Mouse (Mus musculus): Measurements from ENCODE around the gene Krtap14. TPM values are rescaled to one million over a fixed set of nuclear protein-coding genes. Genes with fewer than 3 reads are reported as not detected.

The Krtap14 gene
- not detected in 2 replicates for polyA plus RNA-seq (2016; fragmentation: Nextera tagmentation; extraction: Ambion mirVana)

DNA sequence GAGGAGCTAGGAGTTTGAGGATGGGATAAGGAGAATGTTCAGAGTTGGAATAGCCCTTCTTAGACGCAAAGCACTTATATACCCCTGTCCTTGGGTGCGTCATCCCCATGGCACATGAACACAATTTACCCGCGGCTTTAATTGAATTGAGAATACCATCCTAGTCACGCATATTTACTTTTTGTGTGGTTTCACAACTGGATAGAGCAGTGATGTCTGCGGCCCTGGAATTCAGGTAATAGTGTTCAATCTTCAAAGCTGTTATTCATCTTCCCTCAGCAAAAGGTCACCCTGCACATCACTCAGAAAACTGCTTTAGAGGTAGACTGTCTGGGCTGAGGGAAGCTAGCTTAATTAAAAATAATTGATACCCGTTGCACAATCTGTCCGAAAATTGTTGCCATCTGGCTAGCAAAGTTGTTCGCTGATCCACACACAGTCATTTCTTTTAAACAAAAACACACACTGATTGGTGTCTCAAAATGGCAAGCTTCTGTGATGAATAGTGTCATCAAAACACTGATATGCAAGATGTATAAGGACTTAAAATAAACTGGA lies at the start of gene Krtap14:
Gene Krtap14 (minus strand): TSS at position 51 of the 558 bp plus-strand sequence.
- H3K4me3 ChIP-seq, result no peak within 1 kb of the TSS
- no peaks in the 10 kb centered on the region for H3K27me3 ChIP-seq (replicated peaks)
- H3K36me3 ChIP-seq, result no peaks in the 10 kb centered on the region
- WGBS, result 73% methylated on average over 9 of the region's 9 CpGs
- H3K4me1 ChIP-seq, result no peaks in the 10 kb centered on the region
- H3K9me3 ChIP-seq, result no peaks in the 10 kb centered on the region
- H3K4me2 ChIP-seq (replicated peaks), result no peak within 1 kb of the TSS
- peak; percentile 43; the same call in 1 of the 2 replicates for ATAC-seq (ENCODE audit: low FRiP score, low read depth)
- no peak within 1 kb of the TSS for H3K9ac ChIP-seq
- no peak within 1 kb of the TSS for H3K27ac ChIP-seq

DNA sequence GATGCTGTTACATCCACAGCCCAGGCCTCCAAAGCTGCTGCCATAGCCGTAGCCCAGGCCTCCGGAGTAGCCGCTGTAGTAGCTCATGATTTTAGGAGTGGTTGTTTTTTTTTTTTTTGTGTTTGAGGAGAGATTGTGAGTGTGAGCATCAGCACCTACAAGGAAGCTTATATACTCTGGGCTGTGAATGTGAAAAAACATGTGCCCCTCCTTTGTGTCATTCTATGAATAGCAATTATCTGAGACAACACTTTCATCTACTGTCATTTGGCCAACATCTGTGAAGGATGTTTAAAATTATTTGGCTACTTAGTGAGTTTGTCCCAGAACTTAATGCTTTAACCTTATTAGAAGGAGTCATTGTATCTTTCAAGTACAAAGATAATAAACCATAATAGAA lies 48.2 kb upstream of the Krtap14 start, which contains the start of gene Krtap19-2:
Gene Krtap19-2 (minus strand): TSS at position 101 of the 400 bp plus-strand sequence.
- Histone ChIP-seq H3K36me3 (no peaks in the 10 kb centered on the region), H3K4me1 (no peaks in the 10 kb centered on the region), H3K4me2 (replicated peaks) (no peak within 1 kb of the TSS), H3K27me3 (replicated peaks) (no peaks in the 10 kb centered on the region), H3K4me3 (no peak within 1 kb of the TSS), H3K9me3 (no peaks in the 10 kb centered on the region), H3K27ac (no peak within 1 kb of the TSS), H3K9ac (no peak within 1 kb of the TSS)
- WGBS, result 97% methylated on average over 3 of the region's 3 CpGs
- no peak for ATAC-seq (ENCODE audit: low FRiP score, low read depth)

DNA sequence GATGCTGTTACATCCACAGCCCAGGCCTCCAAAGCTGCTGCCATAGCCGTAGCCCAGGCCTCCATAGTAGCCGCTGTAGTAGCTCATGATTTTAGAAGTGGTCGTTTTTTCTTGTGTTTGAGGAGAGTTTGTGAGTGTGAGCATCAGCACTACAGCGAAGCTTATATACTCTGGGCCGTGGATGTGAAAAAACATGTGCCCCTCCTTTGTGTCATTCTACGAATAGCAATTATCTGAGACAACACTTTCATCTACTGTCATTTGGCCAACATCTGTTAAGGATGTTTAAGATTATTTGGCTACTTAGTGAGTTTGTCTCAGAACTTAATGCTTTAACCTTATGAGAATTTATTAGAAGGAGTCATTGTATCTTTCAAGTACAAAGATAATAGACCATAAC lies 43.4 kb upstream of the Krtap14 start, which contains the start of gene Krtap19-1:
Gene Krtap19-1 (minus strand): TSS at position 101 of the 400 bp plus-strand sequence.
- Histone ChIP-seq H3K9ac (no peak within 1 kb of the TSS), H3K9me3 (no peaks in the 10 kb centered on the region), H3K4me1 (no peaks in the 10 kb centered on the region), H3K36me3 (no peaks in the 10 kb centered on the region), H3K4me3 (no peak within 1 kb of the TSS), H3K27me3 (replicated peaks) (no peaks in the 10 kb centered on the region), H3K4me2 (replicated peaks) (no peak within 1 kb of the TSS), H3K27ac (no peak within 1 kb of the TSS)
- no peak for ATAC-seq (ENCODE audit: low FRiP score, low read depth)
- 89% methylated on average over 6 of the region's 6 CpGs for WGBS

DNA sequence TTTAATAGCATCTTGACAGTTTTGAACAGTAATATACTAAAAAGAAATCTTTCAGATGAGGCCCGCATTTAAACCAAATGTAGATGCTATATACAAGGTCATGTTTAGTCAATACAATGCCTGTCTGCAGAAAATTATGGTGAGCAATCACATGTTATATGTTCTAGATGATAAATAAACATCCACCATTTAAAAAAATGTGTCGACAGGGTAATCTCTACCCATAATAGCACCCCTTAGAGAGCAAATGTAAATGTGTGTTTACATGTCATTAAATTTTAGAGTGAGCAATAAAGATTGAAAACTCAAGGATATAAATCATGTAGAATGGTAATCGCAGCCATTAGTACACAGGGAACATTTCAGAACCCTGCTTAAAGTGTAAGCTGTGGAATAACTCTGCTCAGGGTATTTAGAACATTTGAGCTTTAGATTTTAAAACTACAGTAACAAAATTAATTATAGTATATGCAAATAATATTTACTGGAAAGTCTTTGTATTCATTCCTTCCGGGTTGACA lies 39.0 kb upstream of the Krtap14 start:
- Histone ChIP-seq H3K4me2 (replicated peaks) (no peak overlapping the region), H3K4me1 (no peaks in the 10 kb centered on the region), H3K27ac (no peak overlapping the region), H3K4me3 (no peak overlapping the region), H3K27me3 (replicated peaks) (no peaks in the 10 kb centered on the region), H3K9me3 (no peaks in the 10 kb centered on the region), H3K36me3 (no peaks in the 10 kb centered on the region), H3K9ac (no peak overlapping the region)
- ATAC-seq (ENCODE audit: low FRiP score, low read depth), result 0 out of 2 replicates have a peak, but pooled peaks have one; percentile 58
- 72% methylated on average over 4 of the region's 4 CpGs for WGBS

DNA sequence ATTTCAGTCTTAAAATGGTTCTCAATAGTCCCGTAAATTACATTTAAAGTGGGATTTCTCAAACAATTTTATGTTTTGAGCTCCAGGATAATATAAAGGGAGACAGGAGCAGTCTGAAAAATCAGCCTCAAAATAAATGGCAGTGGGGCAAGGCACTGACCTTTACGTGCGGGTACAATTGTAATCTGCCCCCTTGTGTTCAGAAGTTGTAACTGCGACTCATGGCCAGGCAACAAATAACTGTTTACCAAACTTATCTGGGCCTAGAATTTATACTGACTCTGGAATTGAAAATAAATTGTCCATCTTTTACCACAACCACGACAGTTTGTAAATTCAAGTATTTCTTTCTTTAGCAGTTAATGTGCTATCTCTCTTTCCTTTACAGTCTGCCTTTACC lies 25.5 kb upstream of the Krtap14 start:
- no peak overlapping the region for H3K27ac ChIP-seq
- H3K36me3 ChIP-seq, result no peaks in the 10 kb centered on the region
- no peaks in the 10 kb centered on the region for H3K9me3 ChIP-seq
- H3K4me3 ChIP-seq, result no peak overlapping the region
- H3K4me1 ChIP-seq, result no peaks in the 10 kb centered on the region
- no peak for ATAC-seq (ENCODE audit: low FRiP score, low read depth)
- no peak overlapping the region for H3K4me2 ChIP-seq (replicated peaks)
- H3K9ac ChIP-seq, result no peak overlapping the region
- WGBS, result 16% methylated on average over 5 of the region's 5 CpGs
- H3K27me3 ChIP-seq (replicated peaks), result no peaks in the 10 kb centered on the region

DNA sequence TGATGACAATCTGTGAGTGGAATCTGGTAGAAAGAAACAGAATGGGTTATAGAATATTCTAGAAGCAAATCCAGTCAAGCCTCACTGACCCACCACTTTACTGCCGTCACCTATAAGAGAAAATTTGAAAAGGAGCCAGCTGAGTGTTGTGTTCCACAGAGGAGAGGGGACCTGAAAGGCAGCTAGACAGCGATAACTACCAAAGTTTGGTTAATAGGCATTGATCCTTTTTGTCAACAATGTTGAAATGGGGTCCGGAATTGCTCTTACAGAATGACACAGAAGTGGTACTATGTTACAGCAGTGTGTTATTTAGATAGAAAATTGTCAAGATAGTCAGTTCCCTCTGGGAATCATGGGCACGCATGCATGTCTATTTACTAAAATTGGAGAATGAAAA lies 22.6 kb upstream of the Krtap14 start:
- no peaks in the 10 kb centered on the region for H3K36me3 ChIP-seq
- no peaks in the 10 kb centered on the region for H3K9me3 ChIP-seq
- H3K27ac ChIP-seq, result no peak overlapping the region
- H3K4me3 ChIP-seq, result no peak overlapping the region
- H3K4me2 ChIP-seq (replicated peaks), result no peak overlapping the region
- no peak overlapping the region for H3K9ac ChIP-seq
- no peaks in the 10 kb centered on the region for H3K27me3 ChIP-seq (replicated peaks)
- WGBS, result 89% methylated on average over 4 of the region's 4 CpGs
- H3K4me1 ChIP-seq, result no peaks in the 10 kb centered on the region
- ATAC-seq (ENCODE audit: low FRiP score, low read depth), result no peak

DNA sequence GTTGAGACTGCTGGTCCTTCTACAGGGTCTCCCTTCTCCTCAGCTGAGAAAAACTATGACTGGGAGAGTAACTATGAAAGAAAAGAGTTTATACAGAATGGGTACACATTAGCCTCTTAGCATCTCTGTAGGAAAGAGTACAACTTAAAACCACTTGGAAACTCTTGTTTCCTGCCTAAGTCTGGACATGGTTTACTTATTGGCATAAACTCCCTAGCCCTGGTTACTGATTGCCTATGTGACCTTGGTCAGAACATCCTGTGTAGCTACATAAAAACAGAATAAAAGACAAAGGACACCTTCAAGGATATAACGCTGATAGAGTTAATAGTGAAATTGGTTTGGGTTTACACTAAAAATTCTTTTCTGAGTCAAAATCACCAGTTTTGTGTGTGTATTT lies 21.4 kb upstream of the Krtap14 start:
- no peaks in the 10 kb centered on the region for H3K4me1 ChIP-seq
- no peak for ATAC-seq (ENCODE audit: low FRiP score, low read depth)
- no peaks in the 10 kb centered on the region for H3K9me3 ChIP-seq
- H3K4me3 ChIP-seq, result no peak overlapping the region
- H3K27ac ChIP-seq, result no peak overlapping the region
- H3K36me3 ChIP-seq, result no peaks in the 10 kb centered on the region
- no peak overlapping the region for H3K4me2 ChIP-seq (replicated peaks)
- H3K9ac ChIP-seq, result no peak overlapping the region
- H3K27me3 ChIP-seq (replicated peaks), result no peaks in the 10 kb centered on the region
- WGBS, result 94% methylated on average over 1 of the region's 1 CpGs

DNA sequence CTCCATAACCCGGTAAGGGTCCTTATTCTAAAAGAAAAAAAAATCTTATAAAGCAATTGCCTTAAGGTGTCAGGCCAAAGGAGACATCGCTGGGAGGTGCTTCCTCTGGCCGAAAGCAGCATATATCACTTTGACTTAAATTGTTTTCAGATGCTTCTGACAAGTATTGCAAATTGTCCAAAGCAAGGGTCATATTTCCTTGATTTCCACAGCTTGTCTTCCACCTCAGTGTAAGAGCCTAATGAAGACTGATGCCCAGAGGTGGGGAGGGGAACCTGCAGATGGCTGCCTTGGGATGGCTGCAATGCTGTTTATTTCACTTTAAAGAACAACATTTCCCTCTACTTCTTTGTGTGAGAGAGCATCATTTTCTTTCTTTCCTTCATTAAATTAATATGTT lies 1.0 kb upstream of the Krtap14 start:
- ATAC-seq (ENCODE audit: low FRiP score, low read depth), result peak; percentile 58; the same call in 1 of the 2 replicates
- no peaks in the 10 kb centered on the region for H3K9me3 ChIP-seq
- no peaks in the 10 kb centered on the region for H3K27me3 ChIP-seq (replicated peaks)
- no peak overlapping the region for H3K4me2 ChIP-seq (replicated peaks)
- H3K27ac ChIP-seq, result no peak overlapping the region
- H3K4me1 ChIP-seq, result no peaks in the 10 kb centered on the region
- no peak overlapping the region for H3K4me3 ChIP-seq
- H3K9ac ChIP-seq, result no peak overlapping the region
- no peaks in the 10 kb centered on the region for H3K36me3 ChIP-seq
- WGBS, result 19% methylated on average over 3 of the region's 3 CpGs

DNA sequence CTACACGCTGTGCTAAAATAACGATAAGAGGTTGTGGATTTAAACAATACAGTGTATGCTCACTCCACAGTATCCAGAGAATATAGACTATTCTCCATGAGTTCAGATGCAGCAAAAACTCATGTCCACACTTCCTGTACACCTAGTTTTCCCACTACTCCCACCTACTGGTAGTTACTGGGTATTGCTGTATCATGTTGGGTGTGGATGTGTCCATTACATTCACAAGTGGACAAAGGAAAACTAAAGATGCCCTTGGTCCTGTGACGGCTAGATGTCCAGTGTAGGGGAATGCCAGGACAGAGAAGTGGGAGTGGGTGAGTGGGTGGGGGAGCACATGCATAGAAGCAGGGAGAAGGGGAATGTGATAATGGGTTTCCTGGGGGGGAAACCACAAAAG lies 2.2 kb downstream of the Krtap14 start:
- H3K9me3 ChIP-seq, result no peaks in the 10 kb centered on the region
- H3K27ac ChIP-seq, result no peak overlapping the region
- WGBS, result 79% methylated on average over 3 of the region's 3 CpGs
- no peak overlapping the region for H3K9ac ChIP-seq
- no peak for ATAC-seq (ENCODE audit: low FRiP score, low read depth)
- no peaks in the 10 kb centered on the region for H3K36me3 ChIP-seq
- H3K4me1 ChIP-seq, result no peaks in the 10 kb centered on the region
- H3K4me2 ChIP-seq (replicated peaks), result no peak overlapping the region
- no peak overlapping the region for H3K4me3 ChIP-seq
- no peaks in the 10 kb centered on the region for H3K27me3 ChIP-seq (replicated peaks)

DNA sequence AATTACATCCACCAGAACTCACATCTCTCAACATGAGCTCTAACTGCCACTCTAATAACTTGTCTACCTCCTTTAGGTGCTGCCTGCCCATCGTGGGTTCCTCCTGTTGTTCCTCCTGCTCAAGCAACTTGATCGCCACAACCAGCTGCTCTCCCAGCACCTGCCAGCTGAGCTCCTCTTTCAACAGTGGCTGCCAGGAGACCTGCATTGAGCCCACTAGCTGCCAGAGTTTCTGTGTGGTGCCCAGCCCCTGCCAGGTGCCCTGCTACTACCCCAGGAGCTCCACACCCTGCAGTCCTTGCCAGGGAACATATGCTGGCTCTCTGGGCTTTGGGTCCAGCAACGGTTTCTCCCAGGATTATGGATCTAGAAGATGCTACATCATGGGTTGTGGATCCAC lies 5.9 kb downstream of the Krtap14 start, which contains the start of gene Krtap15:
Gene Krtap15 (plus strand): TSS at position 150 of the 400 bp plus-strand sequence.
- Histone ChIP-seq H3K36me3 (no peaks in the 10 kb centered on the region), H3K4me2 (replicated peaks) (no peak within 1 kb of the TSS), H3K4me3 (no peak within 1 kb of the TSS), H3K27me3 (replicated peaks) (no peaks in the 10 kb centered on the region), H3K27ac (no peak within 1 kb of the TSS), H3K9me3 (no peaks in the 10 kb centered on the region), H3K9ac (no peak within 1 kb of the TSS), H3K4me1 (no peaks in the 10 kb centered on the region)
- 85% methylated on average over 3 of the region's 3 CpGs for WGBS
- no peak for ATAC-seq (ENCODE audit: low FRiP score, low read depth)

DNA sequence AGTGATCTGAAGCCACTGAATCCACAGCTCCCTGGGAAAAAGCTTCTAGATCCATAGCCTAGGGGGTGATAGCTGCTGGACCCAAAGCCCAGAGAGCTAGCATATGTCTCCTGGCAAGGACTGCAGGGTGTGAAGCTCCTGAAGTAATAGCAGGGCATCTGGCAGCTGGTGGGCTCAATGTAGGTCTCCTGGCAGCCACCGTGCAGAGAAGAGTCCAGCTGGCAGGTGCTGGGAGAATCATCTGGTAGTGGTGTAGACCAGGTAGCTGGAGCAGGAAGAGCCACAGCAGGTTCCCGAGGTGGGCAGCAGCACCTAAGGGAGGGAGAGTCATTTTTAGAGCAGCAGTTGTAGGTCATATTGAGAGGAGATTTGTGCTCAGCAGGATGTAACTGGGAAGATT lies 14.1 kb downstream of the Krtap14 start, which contains the start of gene Gm20741:
Gene Gm20741 (minus strand): TSS at position 394 of the 400 bp plus-strand sequence.
- Histone ChIP-seq H3K9me3 (no peaks in the 10 kb centered on the region), H3K4me3 (no peak within 1 kb of the TSS), H3K9ac (no peak within 1 kb of the TSS), H3K4me2 (replicated peaks) (no peak within 1 kb of the TSS), H3K36me3 (no peaks in the 10 kb centered on the region), H3K27me3 (replicated peaks) (no peaks in the 10 kb centered on the region), H3K27ac (no peak within 1 kb of the TSS), H3K4me1 (no peaks in the 10 kb centered on the region)
- ATAC-seq (ENCODE audit: low FRiP score, low read depth), result no peak
- WGBS, result 68% methylated on average over 2 of the region's 2 CpGs

DNA sequence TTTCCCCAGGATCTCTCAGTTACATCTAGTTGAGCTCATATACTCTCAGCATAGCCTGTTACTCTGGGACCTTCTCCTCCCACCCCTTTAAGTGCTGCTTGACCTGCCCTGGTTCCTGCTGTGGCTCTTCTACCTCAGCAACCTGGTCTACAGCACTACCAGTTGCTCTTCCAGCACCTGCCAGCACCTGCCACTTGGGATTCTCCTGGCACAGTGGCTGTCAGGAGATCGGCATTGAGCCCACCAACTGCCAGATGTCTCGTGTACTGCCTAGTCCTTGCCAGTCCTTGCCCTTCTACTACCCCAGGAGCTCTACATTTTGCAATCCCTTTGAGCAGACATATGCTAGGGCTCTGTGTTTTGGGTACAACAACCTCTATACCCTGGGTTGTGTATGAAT lies 39.2 kb downstream of the Krtap14 start:
- Histone ChIP-seq H3K4me1 (no peaks in the 10 kb centered on the region), H3K36me3 (no peaks in the 10 kb centered on the region), H3K27me3 (replicated peaks) (no peaks in the 10 kb centered on the region), H3K9me3 (no peaks in the 10 kb centered on the region), H3K4me2 (replicated peaks) (no peak overlapping the region), H3K9ac (no peak overlapping the region), H3K27ac (no peak overlapping the region), H3K4me3 (no peak overlapping the region)
- 84% methylated on average over 2 of the region's 2 CpGs for WGBS
- ATAC-seq (ENCODE audit: low FRiP score, low read depth), result no peak

DNA sequence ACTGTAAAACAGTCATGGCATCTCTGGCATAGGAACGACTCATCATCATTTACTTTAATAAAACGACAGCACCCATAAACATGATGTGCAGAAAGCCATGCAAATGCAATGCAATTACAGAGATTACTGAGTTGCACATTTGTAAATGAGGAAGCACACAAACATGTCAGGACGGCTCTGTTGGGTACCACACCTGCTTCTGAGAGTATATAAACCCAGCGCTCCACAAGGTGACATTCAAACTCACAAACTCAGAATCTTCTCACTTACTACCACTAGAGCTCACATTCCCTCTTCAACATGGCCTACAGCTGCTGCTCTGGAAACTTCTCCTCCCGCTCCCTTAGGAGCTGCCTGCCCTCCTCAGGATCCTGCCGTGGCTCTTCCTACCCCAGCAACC lies 48.3 kb downstream of the Krtap14 start, which contains the start of gene Gm5965:
Gene Gm5965 (plus strand): TSS at position 301 of the 400 bp plus-strand sequence.
- Histone ChIP-seq H3K27ac (no peak within 1 kb of the TSS), H3K4me3 (no peak within 1 kb of the TSS), H3K4me1 (no peaks in the 10 kb centered on the region), H3K9ac (no peak within 1 kb of the TSS), H3K27me3 (replicated peaks) (no peaks in the 10 kb centered on the region), H3K4me2 (replicated peaks) (no peak within 1 kb of the TSS), H3K36me3 (no peaks in the 10 kb centered on the region), H3K9me3 (no peaks in the 10 kb centered on the region)
- ATAC-seq (ENCODE audit: low FRiP score, low read depth), result no peak
- WGBS, result 88% methylated on average over 6 of the region's 6 CpGs

Data from neural tube, embryonic 12.5 days (tissue).